Mouse (Mus musculus): ENCODE measurements around the gene Ppt2.

DNA sequence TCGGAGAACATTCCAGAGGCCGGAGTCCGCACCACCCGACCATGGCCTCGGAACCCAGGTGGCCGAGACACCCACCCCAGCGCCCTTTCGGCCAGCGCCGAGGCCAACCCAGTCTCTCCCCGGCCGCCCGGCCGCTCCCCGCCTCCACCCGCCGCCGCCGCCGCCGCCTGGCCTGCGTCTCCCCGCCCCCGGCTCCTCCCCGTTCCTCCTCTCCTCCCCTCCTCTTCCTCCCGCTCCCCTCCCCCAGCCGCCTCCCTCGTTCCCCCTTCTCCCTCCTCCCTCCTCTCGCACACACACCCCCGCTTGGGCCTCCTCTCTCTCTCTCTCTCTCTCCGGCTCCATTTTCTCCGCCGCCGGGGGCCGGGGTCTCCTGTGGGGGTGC lies 36.3 kb downstream of the Ppt2 start:
- TF ChIP-seq GATA2 (IDR thresholded peaks at IDR 0.05; ENCODE audit: borderline replicate concordance, low read depth, low read length): no peak
- TF ChIP-seq CTCF (IDR thresholded peaks at IDR 0.05; ENCODE audit: low read depth, low read length): no peak
- TF ChIP-seq GATA1 (IDR thresholded peaks at IDR 0.05; ENCODE audit: borderline replicate concordance, low read length): no peak
- no peak for TF ChIP-seq POLR2AphosphoS5 (IDR thresholded peaks at IDR 0.05; ENCODE audit: insufficient replicate concordance, low read depth, low read length)
- no peak for TF ChIP-seq TAL1 (conservative IDR thresholded peaks at IDR 0.05; ENCODE audit: low read depth, low read length)
